Mouse (Mus musculus) cortical plate, adult 2 months (tissue): ENCODE measurements around the gene Ccnb2. TPM values are rescaled to one million over a fixed set of nuclear protein-coding genes. Genes with fewer than 3 reads are reported as not detected.

Experiments
- H3K27ac ChIP-seq: fragments of 200-500 bp; 2 replicates; pipeline ENCODE4 v1.5.1; 2012; ENCODE audit warnings: low read length, control low read depth, inconsistent platforms; ENCODE audit not compliant: insufficient read depth
- H3K4me1 ChIP-seq: fragments of 200-500 bp; 2 replicates; pipeline ENCODE4 v1.6.1; 2011; ENCODE audit warnings: low read length; ENCODE audit not compliant: control insufficient read depth, insufficient read depth
- H3K4me3 ChIP-seq: fragments of 200-500 bp; 2 replicates; pipeline ENCODE4 v1.5.1; 2011; ENCODE audit warnings: mild to moderate bottlenecking, low read length, control low read depth; ENCODE audit not compliant: insufficient read depth
- CTCF ChIP-seq: fragments of 200-500 bp; IDR thresholded peaks from 2 replicates; pipeline ENCODE4 v1.5.1; 2011; ENCODE audit warnings: mild to moderate bottlenecking, control low read depth, low read length; ENCODE audit not compliant: insufficient read depth; ENCODE audit errors: extremely low read depth
- polyA plus RNA-seq: library from polyadenylated mRNA; depleted of rRNA; stranded (reverse); fragments of >200 nt; gene quantifications from 2 replicates; pipeline ENCODE4 v1.2.3, GENCODE M21; 2012; rRNA removed

Ccnb2 gene
- polyA plus RNA-seq, 1 experiment, result 2.4 TPM

DNA sequence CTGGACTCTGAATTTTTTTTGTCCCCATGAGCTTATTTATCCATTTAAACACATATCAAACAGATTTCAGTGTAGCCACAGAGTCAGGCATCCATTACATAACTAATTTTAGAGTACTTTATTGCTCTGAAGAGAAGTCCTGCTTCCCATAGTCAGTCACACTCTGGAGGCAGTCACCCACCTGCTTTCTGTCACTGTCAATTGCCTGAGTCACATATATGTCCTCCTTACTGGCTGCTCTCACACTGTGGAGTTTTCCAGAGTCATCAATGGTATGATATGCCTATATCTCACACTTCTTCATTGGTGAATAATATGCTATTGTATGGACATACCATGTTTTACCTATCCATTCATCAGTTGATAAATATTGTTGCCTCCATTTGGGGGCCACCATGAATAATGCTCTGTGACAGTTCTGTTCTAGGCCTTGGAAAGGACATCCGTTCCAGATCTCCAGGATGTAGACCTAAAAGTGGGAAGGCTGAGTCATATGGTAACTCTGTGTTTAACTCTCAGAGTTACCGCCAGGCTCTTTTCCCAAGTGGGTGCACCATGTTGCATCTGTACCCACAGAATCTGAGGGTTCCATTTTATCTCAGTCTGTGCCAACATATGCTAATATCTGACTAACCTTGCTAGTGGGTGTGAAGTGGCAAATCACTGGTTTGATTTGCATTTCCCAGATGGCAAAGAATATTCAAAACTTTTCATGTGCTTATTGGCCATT is 61.8 kb downstream of the Ccnb2 start:
- H3K4me3 ChIP-seq, result no peak overlapping the region
- H3K4me1 ChIP-seq, result no peaks in the 10 kb centered on the region
- peak overlapping the region; percentile 53; the same call in 1 of the 2 replicates for H3K27ac ChIP-seq
- TF ChIP-seq CTCF, result no peak

Other genes with a start within 250 kb of the Ccnb2 start
- 8.7 and 9.4 TPM in 2 replicates for gene Myo1e, start 214.2 kb downstream of the Ccnb2 start, polyA plus RNA-seq
- 32.5 and 33.1 TPM in 2 replicates for gene Rnf111, start 82.2 kb upstream of the Ccnb2 start, polyA plus RNA-seq
- 51.2 and 55.3 TPM in 2 replicates for gene Sltm, start 121.2 kb upstream of the Ccnb2 start, polyA plus RNA-seq
- gene Gm10642, start 234.7 kb upstream of the Ccnb2 start, polyA plus RNA-seq, result 0.94 and 1.4 TPM in 2 replicates
- 26.2 and 27.0 TPM in 2 replicates for gene Mindy2, start 235.6 kb upstream of the Ccnb2 start, polyA plus RNA-seq